Mouse (Mus musculus) testis, adult 2 months (tissue): ENCODE results near the gene Snd1. TPM values are rescaled to one million over a fixed set of nuclear protein-coding genes. Genes with fewer than 3 reads are reported as not detected.

Experiments used
- H3K27ac ChIP-seq: fragments of 200-500 bp; 2 replicates; pipeline ENCODE4 v1.5.1; 2012; ENCODE audit warnings: low read depth, low read length; ENCODE audit not compliant: control insufficient read depth, insufficient read depth
- H3K27me3 ChIP-seq: fragments of 200-500 bp; 2 replicates; pipeline ENCODE4 v1.6.1; 2012; ENCODE audit warnings: mild to moderate bottlenecking, low read length, moderate library complexity; ENCODE audit not compliant: control insufficient read depth, insufficient read depth
- H3K36me3 ChIP-seq: fragments of 200-500 bp; 2 replicates; pipeline ENCODE4 v1.6.1; 2012; ENCODE audit warnings: mild to moderate bottlenecking, low read length; ENCODE audit not compliant: control insufficient read depth, insufficient read depth
- H3K4me1 ChIP-seq: fragments of 200-500 bp; 2 replicates; pipeline ENCODE4 v1.6.1; 2012; ENCODE audit warnings: low read length; ENCODE audit not compliant: control insufficient read depth, insufficient read depth
- H3K4me3 ChIP-seq: fragments of 200-500 bp; 2 replicates; pipeline ENCODE4 v1.5.1; 2012; ENCODE audit warnings: low read depth, mild to moderate bottlenecking, low read length, moderate library complexity, mixed read lengths; ENCODE audit not compliant: control insufficient read depth
- CTCF ChIP-seq: fragments of 200-500 bp; IDR thresholded peaks from 2 replicates; pipeline ENCODE4 v1.5.1; 2012; ENCODE audit warnings: low read depth, mild to moderate bottlenecking, inconsistent platforms, low read length, moderate library complexity; ENCODE audit not compliant: control insufficient read depth, insufficient read depth, insufficient replicate concordance
- POLR2A ChIP-seq: fragments of 200-500 bp; IDR thresholded peaks from 2 replicates; pipeline ENCODE4 v1.6.1; 2012; ENCODE audit warnings: low read depth, mild to moderate bottlenecking, inconsistent platforms, low read length, moderate library complexity; ENCODE audit not compliant: control insufficient read depth
- polyA plus RNA-seq: library from polyadenylated mRNA; depleted of rRNA; stranded (reverse); fragments of >200 nt; gene quantifications from 2 replicates; pipeline ENCODE4 v1.2.3, GENCODE M21; 2012; rRNA removed

Gene Snd1
- polyA plus RNA-seq, 1 experiment: 11.4 TPM

DNA sequence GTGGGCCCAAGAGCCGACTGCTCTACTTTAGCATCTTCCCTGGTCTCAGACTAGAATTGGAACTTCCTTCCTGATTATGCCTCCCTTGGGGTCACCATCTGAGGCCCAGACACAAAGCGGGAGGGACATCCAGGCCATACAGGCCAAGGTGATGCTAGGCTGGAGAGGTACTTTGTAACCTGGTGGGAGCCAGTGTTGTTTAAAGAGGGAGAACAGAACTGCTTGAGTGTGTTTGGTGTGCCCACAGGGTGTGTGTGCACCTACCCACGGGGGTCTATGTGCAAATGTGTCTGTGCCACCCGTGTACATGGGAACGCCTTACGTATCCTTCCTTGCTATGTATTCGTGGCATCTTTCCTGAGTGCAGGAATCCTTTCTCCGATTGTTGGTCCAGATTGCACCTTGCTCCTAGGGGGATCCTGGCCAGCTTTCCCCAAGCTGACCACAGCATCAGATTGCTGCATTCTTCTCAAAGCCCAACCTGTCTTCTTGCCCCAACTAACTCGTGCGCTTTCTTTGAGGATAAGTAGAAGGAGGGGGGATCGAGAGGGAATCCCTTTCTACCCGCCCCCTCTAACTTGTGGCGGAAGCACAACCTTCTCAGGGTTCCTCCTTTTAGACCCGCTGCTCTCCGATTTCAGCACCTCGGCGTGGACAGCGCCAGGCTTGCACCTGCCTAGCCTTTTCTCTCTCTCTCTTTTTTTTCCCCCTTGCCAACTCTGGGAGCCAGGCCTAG is 507.2 kb downstream of the Snd1 start:
- Histone ChIP-seq H3K4me1 (peaks cover 15% of the 10 kb centered on the region), H3K36me3 (no peaks in the 10 kb centered on the region), H3K27me3 (no peaks in the 10 kb centered on the region; the same call in none of the 2 replicates), H3K27ac (no peak overlapping the region), H3K4me3 (no peak overlapping the region)
- TF ChIP-seq POLR2A (no peak), CTCF (no peak)

DNA sequence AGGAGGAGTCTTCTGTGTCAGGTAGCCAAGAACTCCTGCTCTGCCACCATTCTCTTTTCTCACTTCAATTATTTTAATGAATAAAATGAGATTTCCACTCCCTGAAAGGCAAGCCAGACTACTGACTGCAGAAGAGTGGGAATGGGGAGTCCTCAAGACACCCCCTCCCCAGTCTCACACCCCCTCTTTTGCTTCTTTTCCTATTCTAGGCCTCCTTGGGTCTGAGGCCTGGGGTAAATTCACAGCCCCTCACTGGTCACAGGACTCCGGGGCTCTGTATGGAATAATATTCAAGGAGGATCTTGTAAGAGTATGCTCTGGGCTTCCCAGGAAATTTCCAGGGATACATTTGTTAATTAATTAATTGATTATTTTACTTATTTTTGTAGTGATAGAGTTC is 507.9 kb downstream of the Snd1 start:
- no peaks in the 10 kb centered on the region for H3K36me3 ChIP-seq
- TF ChIP-seq CTCF: no peak
- TF ChIP-seq POLR2A: no peak
- H3K4me3 ChIP-seq: no peak overlapping the region
- no peaks in the 10 kb centered on the region; the same call in none of the 2 replicates for H3K27me3 ChIP-seq
- H3K4me1 ChIP-seq: peaks cover 15% of the 10 kb centered on the region
- H3K27ac ChIP-seq: no peak overlapping the region

Other genes with a start within 250 kb of the Snd1 start
- gene Zfp800, start 77.1 kb upstream of the Snd1 start, polyA plus RNA-seq: 5.2 and 6.1 TPM in 2 replicates
- gene Arf5, start 51.6 kb upstream of the Snd1 start, polyA plus RNA-seq: 154 and 184 TPM in 2 replicates
- gene Fscn3, start 47.4 kb upstream of the Snd1 start, polyA plus RNA-seq: 400 and 451 TPM in 2 replicates
- 11.1 and 12.1 TPM in 2 replicates for gene Gcc1, start 46.7 kb upstream of the Snd1 start, polyA plus RNA-seq
- gene Pax4, start 25.8 kb upstream of the Snd1 start, polyA plus RNA-seq: 0.19 TPM in 1 of 2 replicates, not detected in the other